Mouse (Mus musculus) intestine, postnatal 0 days (tissue): Measurements from ENCODE around the gene Nat9. TPM values are rescaled to one million over a fixed set of nuclear protein-coding genes. Genes with fewer than 3 reads are reported as not detected.

Experiments
- ATAC-seq: fragments of 200-750 bp; cut with Nextera tagmentation; 2 replicates; pipeline ENCODE4 v1.8.0; 2017; ENCODE audit warnings: mild to moderate bottlenecking, moderate TSS enrichment, moderate library complexity
- H3K27ac ChIP-seq: fragments of 300-500 bp; sonication (generic); 2 replicates; pipeline ENCODE4 v1.5.1; 2014; ENCODE audit warnings: mild to moderate bottlenecking, low read depth, low read length, moderate library complexity
- H3K27me3 ChIP-seq: fragments of 300-500 bp; sonication (generic); replicated peaks from 2 replicates; pipeline ENCODE4 v1.6.1; 2014; ENCODE audit warnings: low read length, mixed read lengths; ENCODE audit not compliant: control insufficient read depth, insufficient read depth
- H3K36me3 ChIP-seq: fragments of 300-500 bp; sonication (generic); 2 replicates; pipeline ENCODE4 v1.6.1; 2014; ENCODE audit warnings: mild to moderate bottlenecking, moderate library complexity; ENCODE audit not compliant: control insufficient read depth, insufficient read depth
- H3K4me1 ChIP-seq: fragments of 300-500 bp; sonication (generic); replicated peaks from 2 replicates; pipeline ENCODE4 v1.6.1; 2014; ENCODE audit warnings: antibody characterized with exemption, low read length, mixed read lengths; ENCODE audit not compliant: control insufficient read depth, insufficient read depth
- H3K4me2 ChIP-seq: fragments of 300-500 bp; sonication (generic); replicated peaks from 2 replicates; pipeline ENCODE4 v1.6.1; 2014; ENCODE audit warnings: low read depth, mild to moderate bottlenecking, moderate library complexity
- H3K4me3 ChIP-seq: fragments of 300-500 bp; sonication (generic); 2 replicates; pipeline ENCODE4 v1.5.1; 2014; ENCODE audit warnings: low read depth, low read length
- H3K9ac ChIP-seq: fragments of 300-500 bp; sonication (generic); 2 replicates; pipeline ENCODE4 v1.6.1; 2014; ENCODE audit warnings: mild to moderate bottlenecking, low read depth, low read length
- H3K9me3 ChIP-seq: fragments of 300-500 bp; sonication (generic); 2 replicates; pipeline ENCODE4 v1.6.1; 2016; ENCODE audit warnings: mixed run types; ENCODE audit not compliant: control insufficient read depth
- CTCF ChIP-seq: sonication (generic); IDR thresholded peaks from 2 replicates; pipeline ENCODE4 v1.5.1; 2016; ENCODE audit warnings: low read depth, mild to moderate bottlenecking, control low read depth, antibody characterized with exemption, moderate library complexity
- whole genome bisulfite sequencing: fragments of 180-500 bp; shearing (Covaris S2); extraction: QIAGEN DNeasy Blood & Tissue Kit; methylation state at CpG from one replicate; pipeline ENCODE4 v1.1.7; 2014; 5-methylcytosine and 5-hydroxymethylcytosine counted together
- polyA plus RNA-seq: library from polyadenylated mRNA; unstranded; fragments of >200 nt; fragmentation: Nextera tagmentation; extraction: Ambion mirVana; gene quantifications from 2 replicates; pipeline ENCODE4 v1.2.1, GENCODE M21; 2015

Nat9 gene
- polyA plus RNA-seq, 1 experiment from 2014 or later = 35.0 TPM

GRCm38 (mm10) chr11:115161578-115162204 is 26.0 kb downstream of the Nat9 start:
- peak; percentile 14; the same call in 1 of the 2 replicates for ATAC-seq
- H3K4me2 ChIP-seq = peak overlapping the region; percentile 74
- H3K4me1 ChIP-seq = 0 out of 2 replicates have a peak, but pooled peaks cover 13% of the 10 kb centered on the region
- peak overlapping the region; percentile 93 for H3K27ac ChIP-seq
- no peak overlapping the region; the same call in 1 of the 2 replicates for H3K9ac ChIP-seq
- no peaks in the 10 kb centered on the region; the same call in 1 of the 2 replicates for H3K36me3 ChIP-seq
- WGBS = 39% methylated on average over 9 of the region's 9 CpGs
- H3K27me3 ChIP-seq = no peaks in the 10 kb centered on the region
- H3K9me3 ChIP-seq = no peaks in the 10 kb centered on the region
- no peak overlapping the region for H3K4me3 ChIP-seq
- TF ChIP-seq CTCF = no peak

- Histone ChIP-seq H3K9me3 (no peaks in the 10 kb centered on the region), H3K36me3 (no peaks in the 10 kb centered on the region; the same call in 1 of the 2 replicates), H3K9ac (no peak overlapping the region), H3K27me3 (0 out of 2 replicates have a peak, but pooled peaks cover 4% of the 10 kb centered on the region), H3K27ac (peak overlapping the region; percentile 93), H3K4me2 (peak overlapping the region; percentile 24; the same call in 1 of the 2 replicates), H3K4me3 (no peak overlapping the region), H3K4me1 (0 out of 2 replicates have a peak, but pooled peaks cover 9% of the 10 kb centered on the region)
- peak; percentile 95 for TF ChIP-seq CTCF
- ATAC-seq = peak; percentile 1; the same call in 1 of the 2 replicates
- whole genome bisulfite sequencing = 21% methylated on average over 10 of the region's 10 CpGs
These were observed 26.6 kb downstream of the Nat9 start for GRCm38 (mm10) chr11:115160883-115161577.

GRCm38 (mm10) chr11:115160016-115160797 is 27.5 kb downstream of the Nat9 start:
- Histone ChIP-seq H3K4me2 (no peak overlapping the region; the same call in 1 of the 2 replicates), H3K27ac (0 out of 2 replicates have a peak overlapping the region, but pooled peaks have one; percentile 93), H3K9ac (no peak overlapping the region), H3K4me3 (no peak overlapping the region), H3K36me3 (no peaks in the 10 kb centered on the region), H3K9me3 (no peaks in the 10 kb centered on the region), H3K27me3 (0 out of 2 replicates have a peak, but pooled peaks cover 4% of the 10 kb centered on the region), H3K4me1 (0 out of 2 replicates have a peak, but pooled peaks cover 7% of the 10 kb centered on the region)
- peak; percentile 96 for TF ChIP-seq CTCF
- 47% methylated on average over 11 of the region's 11 CpGs for WGBS
- no peak for ATAC-seq

GRCm38 (mm10) chr11:115157933-115158719 is 29.5 kb downstream of the Nat9 start:
- Histone ChIP-seq H3K27me3 (0 out of 2 replicates have a peak, but pooled peaks cover 7% of the 10 kb centered on the region), H3K4me3 (no peak overlapping the region), H3K9ac (no peak overlapping the region; the same call in 1 of the 2 replicates), H3K9me3 (no peaks in the 10 kb centered on the region), H3K36me3 (no peaks in the 10 kb centered on the region), H3K4me1 (0 out of 2 replicates have a peak, but pooled peaks cover 7% of the 10 kb centered on the region), H3K4me2 (no peak overlapping the region), H3K27ac (no peak overlapping the region)
- no peak for TF ChIP-seq CTCF
- no peak for ATAC-seq
- 34% methylated on average over 12 of the region's 12 CpGs for WGBS

GRCm38 (mm10) chr11:115155053-115155634 is 32.5 kb downstream of the Nat9 start:
- Histone ChIP-seq H3K4me2 (peak overlapping the region; percentile 58), H3K27ac (no peak overlapping the region; the same call in 1 of the 2 replicates), H3K27me3 (0 out of 2 replicates have a peak, but pooled peaks cover 9% of the 10 kb centered on the region), H3K4me3 (no peak overlapping the region), H3K9me3 (no peaks in the 10 kb centered on the region), H3K4me1 (no peaks in the 10 kb centered on the region; the same call in 1 of the 2 replicates), H3K36me3 (no peaks in the 10 kb centered on the region), H3K9ac (no peak overlapping the region)
- 10% methylated on average over 5 of the region's 5 CpGs for WGBS
- no peak for TF ChIP-seq CTCF
- no peak for ATAC-seq
